Mouse (Mus musculus) neutrophil, adult 59 days (primary cell): ENCODE measurements around the gene Prl3d1. TPM values are rescaled to one million over a fixed set of nuclear protein-coding genes. Genes with fewer than 3 reads are reported as not detected.

Experiments
- total RNA-seq, 2 experiments: library from RNA; stranded (reverse); gene quantifications; 1 replicate in 1 of 2; 2 replicates in 1 of 2; pipeline ENCODE4 v1.2.4; 2023

The Prl3d1 gene
- total RNA-seq, result not detected

DNA sequence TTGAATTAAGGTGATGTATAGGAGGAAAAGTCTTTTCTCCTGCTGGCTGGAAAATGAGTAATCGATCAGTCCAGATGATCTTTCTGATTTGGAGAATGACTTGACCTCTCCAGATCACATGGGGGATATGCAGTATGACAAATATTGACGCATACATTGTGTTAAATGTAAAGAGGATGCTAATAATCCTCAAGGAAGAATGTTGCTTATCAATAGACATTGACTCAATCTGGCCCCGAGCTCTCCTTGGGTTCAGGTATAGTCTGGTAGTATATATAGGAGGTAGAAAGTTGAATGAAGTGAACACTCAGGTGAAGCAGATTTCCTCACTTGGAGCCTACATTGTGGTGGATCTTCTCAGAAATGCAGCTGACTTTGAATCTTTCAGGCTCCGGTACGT is at the start of gene Prl3d1:
Prl3d1 (plus strand) TSS at position 301 of the 400 bp plus-strand sequence.

DNA sequence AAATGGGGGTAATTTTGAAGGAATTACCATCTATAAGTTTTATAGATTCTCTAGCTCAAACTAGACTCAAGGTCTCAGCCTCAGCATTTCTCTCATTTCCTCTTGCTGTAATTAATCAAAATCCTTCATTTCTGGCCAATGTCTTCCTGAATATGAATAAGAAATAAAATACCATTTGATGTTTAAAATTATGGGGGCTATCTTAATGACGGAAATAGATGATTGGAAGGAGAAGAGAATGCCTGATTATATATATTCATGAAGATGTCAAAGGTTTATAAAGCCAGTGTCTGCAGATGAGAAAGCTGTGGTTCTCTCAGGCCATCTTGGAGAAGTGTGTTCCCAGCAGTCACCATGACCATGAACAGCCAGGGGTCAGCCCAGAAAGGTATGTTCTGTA is 36.7 kb upstream of the Prl3d1 start, which contains the start of gene Prl:
Prl (plus strand) TSS at position 301 of the 400 bp plus-strand sequence.

GRCm38 (mm10) chr13:27121398-27121797 is 27.4 kb downstream of the Prl3d1 start, which contains the start of gene Prl3d2:
TSS of gene Prl3d2 (plus strand) at chr13:27121698.

Other genes starting within 250 kb of the Prl3d1 start
- not detected for gene Prl, start 36.6 kb upstream of the Prl3d1 start, total RNA-seq
- not detected for gene Prl3d2, start 27.5 kb downstream of the Prl3d1 start, total RNA-seq
- gene Prl3d3, start 62.6 kb downstream of the Prl3d1 start, total RNA-seq, result not detected
- gene Prl3c1, start 102.5 kb downstream of the Prl3d1 start, total RNA-seq, result not detected
- gene Prl3b1, start 147.7 kb downstream of the Prl3d1 start, total RNA-seq, result not detected
- not detected for gene Prl3a1, start 165.2 kb downstream of the Prl3d1 start, total RNA-seq
- not detected for gene Prl6a1, start 218.4 kb downstream of the Prl3d1 start, total RNA-seq